Mouse (Mus musculus) Patski (cell line): ENCODE results near the gene Gm10413. TPM values are rescaled to one million over a fixed set of nuclear protein-coding genes. Genes with fewer than 3 reads are reported as not detected.
"Not testable (repeated sequence)": the region's sequence is repeated elsewhere in the genome, so short reads cannot be mapped to it uniquely, and the experiment has no call there.

Experiments
- ATAC-seq: fragments of 100-300 bp; one replicate; pipeline ENCODE4 v1.8.0; 2021
- CTCF ChIA-PET: fragments of 350-600 bp; sonication (Branson Sonifier 250); formaldehyde crosslinking; loops from one replicate; lab custom pipeline; 2022; ENCODE audit warnings: inconsistent platforms; lab: Charles Lee
- POLR2A ChIA-PET: fragments of 350-600 bp; sonication (Branson Sonifier 250); formaldehyde crosslinking; loops from one replicate; lab custom pipeline; 2022; ENCODE audit warnings: antibody characterized with exemption, inconsistent platforms; lab: Charles Lee
- DNase-seq: peaks from one replicate; pipeline ENCODE4 v3.0.0-alpha.2; 2011; ENCODE audit warnings: low read depth, low spot score
- H3K27me3 ChIP-seq: fragments of 371-371 bp; one replicate; pipeline ENCODE4 v1.5.1; 2021
- in situ Hi-C: fragments of 300-500 bp; cut with MboI; formaldehyde crosslinking; loops from 3 replicates; pipeline ENCODE4 v1.11.1; 2018; ENCODE audit warnings: low pct_unique_long_range_greater_than_20kb, mixed read lengths
- polyA plus RNA-seq: library from polyadenylated mRNA; unstranded; gene quantifications from one replicate; pipeline ENCODE4 v1.2.3, GENCODE M21; 2021

The Gm10413 gene
- not detected for polyA plus RNA-seq

DNA sequence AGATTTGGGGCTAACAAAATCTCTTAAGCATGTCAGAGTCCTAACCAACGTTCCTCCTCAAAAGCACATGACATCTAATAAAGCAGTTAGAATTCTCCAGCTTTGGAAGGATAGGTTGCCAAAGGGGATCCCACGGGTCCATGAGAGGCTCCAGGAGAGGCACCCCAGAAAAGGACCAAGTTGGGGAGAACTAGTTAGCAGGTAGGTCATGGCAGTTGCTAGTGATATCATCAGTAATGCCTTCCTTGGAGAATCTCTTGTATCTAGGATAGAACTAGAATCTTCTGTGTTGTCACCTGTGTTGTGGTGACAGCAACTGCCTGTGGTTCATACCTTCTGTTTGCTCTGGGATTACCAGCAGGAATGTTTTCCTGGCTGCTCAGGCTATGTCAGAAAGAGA is at the start of gene Gm10413:
Gene Gm10413, plus strand, starts transcription at position 301 of the 400 bp plus-strand sequence.
- H3K27me3 ChIP-seq, CTCF ChIA-PET, POLR2A ChIA-PET, in situ Hi-C loops, DNase-seq, ATAC-seq: not testable (repeated sequence)

DNA sequence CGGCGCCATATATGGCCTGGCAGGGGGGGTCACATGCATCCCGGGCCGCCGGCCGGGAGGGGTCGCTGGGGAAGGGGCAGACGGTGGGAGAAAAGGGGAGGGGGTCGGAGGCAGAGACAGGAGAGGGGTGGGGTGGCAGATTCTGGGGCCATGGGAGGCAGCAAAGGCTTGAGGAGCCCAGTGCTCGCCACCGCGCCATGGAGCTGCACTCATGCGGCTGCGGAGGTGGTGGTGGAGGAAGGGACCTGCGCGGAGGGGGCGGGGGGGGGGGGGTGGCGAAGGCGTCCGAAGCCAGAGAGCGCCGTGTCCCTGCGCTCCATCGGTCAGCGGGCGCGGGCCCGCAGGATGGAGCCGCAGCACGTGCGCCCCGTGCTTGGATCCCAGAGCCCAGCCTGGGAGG is 17.4 kb downstream of the Gm10413 start, which contains the start of gene Gm10409:
Gene Gm10409, plus strand, starts transcription at position 301 of the 400 bp plus-strand sequence.
- CTCF ChIA-PET, ATAC-seq, DNase-seq, POLR2A ChIA-PET, in situ Hi-C loops, H3K27me3 ChIP-seq: not testable (repeated sequence)

DNA sequence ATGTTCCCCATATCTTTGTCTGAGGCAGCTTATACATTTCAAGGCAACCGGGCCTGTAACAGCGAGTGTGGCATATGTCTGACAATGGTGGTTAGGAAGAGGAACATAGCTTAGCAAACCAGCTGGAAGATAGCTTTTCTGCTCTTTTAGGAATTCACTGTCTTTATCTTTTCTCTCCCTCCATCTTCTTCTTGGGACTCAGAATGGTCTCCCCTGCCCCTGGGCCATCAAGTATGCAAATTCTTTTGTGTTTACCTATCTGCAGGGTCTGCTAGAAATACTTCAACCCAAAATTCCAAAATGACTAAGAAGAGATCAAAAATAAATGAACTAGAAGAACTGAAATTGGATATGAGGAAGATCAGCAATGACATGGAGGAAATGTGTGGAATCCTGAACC is 32.9 kb downstream of the Gm10413 start, which contains the start of gene Gm3005:
Gene Gm3005, plus strand, starts transcription at position 301 of the 400 bp plus-strand sequence.
- ATAC-seq, in situ Hi-C loops, DNase-seq, POLR2A ChIA-PET, CTCF ChIA-PET, H3K27me3 ChIP-seq: not testable (repeated sequence)

DNA sequence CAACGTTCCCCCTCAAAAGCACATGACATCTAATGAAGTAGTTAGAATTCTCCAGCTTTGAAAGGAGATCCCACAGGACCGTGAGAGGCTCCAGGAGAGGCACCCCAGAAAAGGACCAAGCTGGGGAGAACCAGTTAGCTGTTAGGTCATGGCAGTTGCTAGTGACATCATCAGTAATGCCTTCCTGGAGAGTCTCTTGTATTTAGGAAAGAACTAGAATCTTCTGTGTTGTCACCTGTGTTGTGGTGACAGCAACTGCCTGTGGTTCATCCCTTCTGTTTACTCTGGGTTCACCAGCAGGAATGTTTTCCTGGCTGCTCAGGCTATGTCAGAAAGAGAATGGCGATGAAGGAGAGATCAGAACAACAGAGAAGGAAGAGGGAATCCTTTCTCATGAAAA is 54.2 kb downstream of the Gm10413 start, which contains the start of gene Gm10408:
Gene Gm10408, plus strand, starts transcription at position 301 of the 400 bp plus-strand sequence.
- POLR2A ChIA-PET, DNase-seq, CTCF ChIA-PET, H3K27me3 ChIP-seq, ATAC-seq, in situ Hi-C loops: not testable (repeated sequence)

Other genes with a start within 250 kb of the Gm10413 start
- not detected for gene Gm5795, start 206.8 kb upstream of the Gm10413 start, polyA plus RNA-seq
- gene D830030K20Rik, start 186.6 kb upstream of the Gm10413 start, polyA plus RNA-seq = not detected
- gene Gm2956, start 62.5 kb upstream of the Gm10413 start, polyA plus RNA-seq = not detected
- 0.06 TPM for gene Gm10409, start 17.5 kb downstream of the Gm10413 start, polyA plus RNA-seq
- not detected for gene Gm3005, start 33.0 kb downstream of the Gm10413 start, polyA plus RNA-seq
- not detected for gene Gm10408, start 54.3 kb downstream of the Gm10413 start, polyA plus RNA-seq
- gene Gm3012, start 239.4 kb downstream of the Gm10413 start, polyA plus RNA-seq = not detected